Comparison of ENCODE assay signal across 9 mouse cellular contexts in the genomic region with DNA sequence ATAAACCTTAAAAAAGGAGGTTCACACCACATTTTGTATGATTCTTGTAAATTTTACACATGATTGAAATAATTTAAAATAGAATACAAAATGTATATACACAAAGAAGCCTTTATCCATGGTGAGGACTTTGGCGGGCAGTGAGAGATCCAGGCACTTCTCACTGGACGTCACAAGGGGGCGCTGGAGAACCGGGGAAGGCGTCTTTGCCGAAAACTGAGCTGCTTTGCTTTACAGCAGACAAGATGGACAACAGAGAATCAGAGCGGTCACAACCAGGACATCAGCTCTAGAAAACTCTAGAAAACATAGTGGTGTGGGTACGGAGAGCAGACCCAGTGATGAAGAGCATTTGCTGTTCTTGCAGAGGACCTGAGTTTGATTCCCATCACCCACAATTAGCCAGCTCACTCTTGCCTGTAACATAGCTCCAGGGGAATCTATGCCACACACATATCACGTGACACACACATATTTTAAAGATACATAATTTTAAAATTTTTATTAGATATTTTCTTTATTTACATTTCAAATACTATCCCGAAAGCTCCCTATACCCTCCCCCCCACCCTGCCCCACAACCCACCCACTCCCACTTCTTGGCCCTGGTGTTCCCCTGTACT. TPM values are rescaled to one million over a fixed set of nuclear protein-coding genes. Genes with fewer than 3 reads are reported as not detected.
DNase-seq lines count a peak whose midpoint lies in the region; ATAC-seq and TF ChIP-seq lines count a peak whose summit lies in the region.
"Had no signal": no experiment of that assay in that cellular context is flagged by ENCODE, and none has a peak within 500 bp of the region (broad histone marks: within the 10 kb centered on the region; RNA-seq: fewer than 3 reads in every experiment).

No protein-coding gene starts in this region.

- H3K27ac ChIP-seq in embryonic facial prominence, embryonic 11.5 days (replicated peaks; ENCODE audit: low read depth, low read length) = no peak overlapping the region
- H3K27ac ChIP-seq in heart, embryonic 11.5 days (ENCODE audit: low read depth, low read length) = no peak overlapping the region
- no peak overlapping the region for H3K27ac ChIP-seq in kidney, embryonic 16.5 days (ENCODE audit: low read length)
- H3K27ac ChIP-seq in liver, postnatal 0 days (ENCODE audit: low read depth) = no peak overlapping the region
- H3K27ac ChIP-seq in neural tube, embryonic 14.5 days (ENCODE audit: low read depth, low read length) = no peak overlapping the region

- H3K9me3 ChIP-seq in embryonic facial prominence, embryonic 11.5 days (replicated peaks; ENCODE audit: control insufficient read depth, low read length) = no peaks in the 10 kb centered on the region
- H3K9me3 ChIP-seq in heart, embryonic 11.5 days (replicated peaks; ENCODE audit: control insufficient read depth, low read length) = no peaks in the 10 kb centered on the region
- no peaks in the 10 kb centered on the region for H3K9me3 ChIP-seq in kidney, embryonic 16.5 days (ENCODE audit: low read length)
- H3K9me3 ChIP-seq in liver, postnatal 0 days (ENCODE audit: low read length) = no peaks in the 10 kb centered on the region
- no peaks in the 10 kb centered on the region for H3K9me3 ChIP-seq in neural tube, embryonic 14.5 days (ENCODE audit: control insufficient read depth, low read length)

- no peaks in the 10 kb centered on the region for H3K4me1 ChIP-seq in embryonic facial prominence, embryonic 11.5 days (ENCODE audit: control insufficient read depth, insufficient read depth, low read length)
- H3K4me1 ChIP-seq in heart, embryonic 11.5 days (ENCODE audit: control insufficient read depth, insufficient read depth, low read length) = no peaks in the 10 kb centered on the region
- no peaks in the 10 kb centered on the region for H3K4me1 ChIP-seq in kidney, embryonic 16.5 days (ENCODE audit: insufficient read depth, low read length)
- no peaks in the 10 kb centered on the region for H3K4me1 ChIP-seq in liver, postnatal 0 days (ENCODE audit: insufficient read depth)
- no peaks in the 10 kb centered on the region for H3K4me1 ChIP-seq in neural tube, embryonic 14.5 days (ENCODE audit: control insufficient read depth, insufficient read depth, low read length)

- TF ChIP-seq CTCF in liver, postnatal 0 days (IDR thresholded peaks at IDR 0.05; ENCODE audit: low read depth) = peak; percentile 98

- no peaks in the 10 kb centered on the region for H3K36me3 ChIP-seq in embryonic facial prominence, embryonic 11.5 days (replicated peaks; ENCODE audit: control insufficient read depth, insufficient read depth, low read depth, low read length)
- no peaks in the 10 kb centered on the region for H3K36me3 ChIP-seq in heart, embryonic 11.5 days (ENCODE audit: control insufficient read depth, insufficient read depth, low read length)
- H3K36me3 ChIP-seq in kidney, embryonic 16.5 days (ENCODE audit: insufficient read depth, low read length) = no peaks in the 10 kb centered on the region
- H3K36me3 ChIP-seq in liver, postnatal 0 days (replicated peaks; ENCODE audit: insufficient read depth, low read length) = no peaks in the 10 kb centered on the region
- H3K36me3 ChIP-seq in neural tube, embryonic 14.5 days (ENCODE audit: control insufficient read depth, insufficient read depth, low read length) = no peaks in the 10 kb centered on the region

- no peak overlapping the region for H3K4me3 ChIP-seq in embryonic facial prominence, embryonic 11.5 days (ENCODE audit: low read depth, low read length)
- H3K4me3 ChIP-seq in heart, embryonic 11.5 days (ENCODE audit: low read depth, low read length) = no peak overlapping the region
- H3K4me3 ChIP-seq in kidney, embryonic 16.5 days (ENCODE audit: low read length) = no peak overlapping the region
- H3K4me3 ChIP-seq in liver, postnatal 0 days (ENCODE audit: low read depth, low read length) = no peak overlapping the region
- no peak overlapping the region for H3K4me3 ChIP-seq in neural tube, embryonic 14.5 days (ENCODE audit: low read depth, low read length)
- H3K4me3 ChIP-seq: erythroblast, embryonic 14.5 days had no signal

- H3K9ac ChIP-seq in embryonic facial prominence, embryonic 11.5 days (replicated peaks; ENCODE audit: low read length) = no peak overlapping the region
- no peak overlapping the region for H3K9ac ChIP-seq in heart, embryonic 11.5 days (ENCODE audit: low read depth, low read length)
- no peak overlapping the region for H3K9ac ChIP-seq in kidney, embryonic 16.5 days (replicated peaks; ENCODE audit: low read length)
- no peak overlapping the region for H3K9ac ChIP-seq in liver, postnatal 0 days (replicated peaks)
- no peak overlapping the region for H3K9ac ChIP-seq in neural tube, embryonic 14.5 days (replicated peaks; ENCODE audit: low read depth, low read length)

- DNase-seq in A20 (ENCODE audit: low read depth, low spot score) = peak; percentile 79
- DNase-seq in adrenal gland, postnatal 14 days = peak; percentile 93
- DNase-seq in embryonic facial prominence, embryonic 11.5 days (ENCODE audit: low spot score) = peak; percentile 85
- DNase-seq in liver, postnatal 0 days = peak; percentile 91
- DNase-seq in testis, postnatal 14 days (ENCODE audit: low spot score) = peak; percentile 58

- no peak overlapping the region for H3K4me2 ChIP-seq in embryonic facial prominence, embryonic 11.5 days (ENCODE audit: low read depth, low read length)
- H3K4me2 ChIP-seq in heart, embryonic 11.5 days = peak overlapping the region; percentile 27
- no peak overlapping the region for H3K4me2 ChIP-seq in kidney, embryonic 16.5 days (replicated peaks; ENCODE audit: low read depth, low read length)
- no peak overlapping the region for H3K4me2 ChIP-seq in liver, postnatal 0 days (ENCODE audit: low read depth, low read length)
- H3K4me2 ChIP-seq in neural tube, embryonic 14.5 days (ENCODE audit: low read depth, low read length) = no peak overlapping the region

- H3K27me3 ChIP-seq in embryonic facial prominence, embryonic 11.5 days (ENCODE audit: control insufficient read depth, insufficient read depth, low read length) = no peaks in the 10 kb centered on the region
- no peaks in the 10 kb centered on the region for H3K27me3 ChIP-seq in heart, embryonic 11.5 days (ENCODE audit: control insufficient read depth, insufficient read depth, low read length)
- no peaks in the 10 kb centered on the region for H3K27me3 ChIP-seq in kidney, embryonic 16.5 days (ENCODE audit: insufficient read depth, low read length)
- no peaks in the 10 kb centered on the region for H3K27me3 ChIP-seq in liver, postnatal 0 days (ENCODE audit: insufficient read depth, low read length)
- H3K27me3 ChIP-seq in neural tube, embryonic 14.5 days (ENCODE audit: control insufficient read depth, insufficient read depth, low read length) = no peaks in the 10 kb centered on the region

- no peak for TF ChIP-seq EP300 in liver, postnatal 0 days (IDR thresholded peaks at IDR 0.05; ENCODE audit: low read depth)

- no peak for ATAC-seq in embryonic facial prominence, embryonic 11.5 days (replicated peaks; ENCODE audit: insufficient number of reproducible peaks, low FRiP score, low TSS enrichment, low read depth)
- ATAC-seq in heart, embryonic 11.5 days (replicated peaks; ENCODE audit: insufficient number of reproducible peaks, low FRiP score, low TSS enrichment) = no peak; the same call in 1 of the 2 replicates
- ATAC-seq in kidney, embryonic 16.5 days (ENCODE audit: low FRiP score, low TSS enrichment) = peak; percentile 61
- ATAC-seq in liver, postnatal 0 days = peak; percentile 75
- peak; percentile 70 for ATAC-seq in neural tube, embryonic 14.5 days (ENCODE audit: low read depth)

- WGBS in embryonic facial prominence, embryonic 11.5 days = 20% methylated on average over 10 of the region's 10 CpGs
- 25% methylated on average over 10 of the region's 10 CpGs for WGBS in heart, embryonic 11.5 days (ENCODE audit: insufficient replicate concordance)
- WGBS in kidney, embryonic 16.5 days = 20% methylated on average over 10 of the region's 10 CpGs
- 20% methylated on average over 10 of the region's 10 CpGs for WGBS in liver, postnatal 0 days (ENCODE audit: insufficient replicate concordance)
- WGBS in neural tube, embryonic 14.5 days = 23% methylated on average over 10 of the region's 10 CpGs

RNA-seq across cellular contexts. Expression of a gene that starts 6.0 kb away (rescaled TPM):
- total RNA-seq in adrenal gland, postnatal 14 days (2021) = 0.30 TPM in 1 of 2 replicates, not detected in the other
- polyA plus RNA-seq in embryonic facial prominence, embryonic 11.5 days (2014; fragmentation: Nextera tagmentation; extraction: Ambion mirVana) = 0.07 and 0.60 TPM in 2 replicates
- polyA plus RNA-seq in heart, embryonic 11.5 days (2014; fragmentation: Nextera tagmentation; extraction: Ambion mirVana) = 0.19 and 0.21 TPM in 2 replicates
- 0.50 and 0.60 TPM in 2 replicates for polyA plus RNA-seq in kidney, embryonic 16.5 days (2015; fragmentation: Nextera tagmentation; extraction: Ambion mirVana)
- polyA plus RNA-seq in liver, postnatal 0 days (2015; fragmentation: Nextera tagmentation; extraction: Ambion mirVana) = 1.0 and 1.8 TPM in 2 replicates
- 2.4 and 4.2 TPM in 2 replicates for polyA plus RNA-seq in neural tube, embryonic 14.5 days (2014; fragmentation: Nextera tagmentation; extraction: Ambion mirVana)
- polyA plus RNA-seq: erythroblast, embryonic 14.5 days had no signal

RNA-seq across cellular contexts. Expression of a gene that starts 16.1 kb away (rescaled TPM):
- 7.8 and 10.4 TPM in 2 replicates for total RNA-seq in adrenal gland, postnatal 14 days (2021)
- 15.5 and 19.5 TPM in 2 replicates for polyA plus RNA-seq in embryonic facial prominence, embryonic 11.5 days (2014; fragmentation: Nextera tagmentation; extraction: Ambion mirVana)
- polyA plus RNA-seq in heart, embryonic 11.5 days (2014; fragmentation: Nextera tagmentation; extraction: Ambion mirVana) = 24.4 and 27.0 TPM in 2 replicates
- polyA plus RNA-seq in kidney, embryonic 16.5 days (2015; fragmentation: Nextera tagmentation; extraction: Ambion mirVana) = 23.4 and 26.3 TPM in 2 replicates
- 11.9 and 12.4 TPM in 2 replicates for polyA plus RNA-seq in liver, postnatal 0 days (2015; fragmentation: Nextera tagmentation; extraction: Ambion mirVana)
- polyA plus RNA-seq in neural tube, embryonic 14.5 days (2014; fragmentation: Nextera tagmentation; extraction: Ambion mirVana) = 15.2 and 18.1 TPM in 2 replicates

RNA-seq across cellular contexts. Expression of a gene that starts 27.6 kb away (rescaled TPM):
- 355 and 500 TPM in 2 replicates for total RNA-seq in adrenal gland, postnatal 14 days (2021)
- polyA plus RNA-seq in embryonic facial prominence, embryonic 11.5 days (2014; fragmentation: Nextera tagmentation; extraction: Ambion mirVana) = 98.4 and 108 TPM in 2 replicates
- polyA plus RNA-seq in heart, embryonic 11.5 days (2014; fragmentation: Nextera tagmentation; extraction: Ambion mirVana) = 216 and 245 TPM in 2 replicates
- polyA plus RNA-seq in kidney, embryonic 16.5 days (2015; fragmentation: Nextera tagmentation; extraction: Ambion mirVana) = 221 and 250 TPM in 2 replicates
- polyA plus RNA-seq in liver, postnatal 0 days (2015; fragmentation: Nextera tagmentation; extraction: Ambion mirVana) = 530 and 545 TPM in 2 replicates
- polyA plus RNA-seq in neural tube, embryonic 14.5 days (2014; fragmentation: Nextera tagmentation; extraction: Ambion mirVana) = 47.8 and 58.3 TPM in 2 replicates

RNA-seq across cellular contexts. Expression of a gene that starts 48.0 kb away (rescaled TPM):
- total RNA-seq in adrenal gland, postnatal 14 days (2021) = 41.2 and 43.0 TPM in 2 replicates
- polyA plus RNA-seq in embryonic facial prominence, embryonic 11.5 days (2014; fragmentation: Nextera tagmentation; extraction: Ambion mirVana) = not detected in 2 replicates
- not detected in 2 replicates for polyA plus RNA-seq in heart, embryonic 11.5 days (2014; fragmentation: Nextera tagmentation; extraction: Ambion mirVana)
- polyA plus RNA-seq in kidney, embryonic 16.5 days (2015; fragmentation: Nextera tagmentation; extraction: Ambion mirVana) = 0.09 and 0.14 TPM in 2 replicates
- polyA plus RNA-seq in liver, postnatal 0 days (2015; fragmentation: Nextera tagmentation; extraction: Ambion mirVana) = 0.08 and 0.21 TPM in 2 replicates
- polyA plus RNA-seq in neural tube, embryonic 14.5 days (2014; fragmentation: Nextera tagmentation; extraction: Ambion mirVana) = not detected in 2 replicates
- polyA plus RNA-seq: erythroblast, embryonic 14.5 days had no signal

Comparison
In these comparisons a context has a peak if more than half of its experiments do, and no peak if none do; other contexts are left out.
1. ATAC-seq: peak in kidney, embryonic 16.5 days (single experiment), liver, postnatal 0 days (single experiment) and neural tube, embryonic 14.5 days (single experiment); none in embryonic facial prominence, embryonic 11.5 days (single experiment) and heart, embryonic 11.5 days (single experiment).
2. Peak in every context shown above with its lines, with median percentiles within 50 percentile points of each other: DNase-seq.